27 mouse cellular contexts compared by ENCODE assay signal in genomic region chr8:83220746-83221145, GRCm38 (mm10). TPM values are rescaled to one million over a fixed set of nuclear protein-coding genes. Genes with fewer than 3 reads are reported as not detected.
DNase-seq lines count a peak whose midpoint lies in the region; ATAC-seq lines count a peak whose summit lies in the region.
"Had no signal": no experiment of that assay in that cellular context is flagged by ENCODE, and none has a peak within 500 bp of the region (broad histone marks: within the 10 kb centered on the region; RNA-seq: fewer than 3 reads in every experiment).

No protein-coding gene starts in this region.

- no peaks in the 10 kb centered on the region for H3K4me1 ChIP-seq in forebrain, embryonic 15.5 days
- peaks cover 12% of the 10 kb centered on the region for H3K4me1 ChIP-seq in forebrain, embryonic 12.5 days
- no peaks in the 10 kb centered on the region; the same call in 1 of the 2 replicates for H3K4me1 ChIP-seq in neural tube, embryonic 13.5 days (replicated peaks)
- peaks cover 4% of the 10 kb centered on the region; the same call in 1 of the 2 replicates for H3K4me1 ChIP-seq in midbrain, embryonic 15.5 days
- H3K4me1 ChIP-seq: embryonic facial prominence, embryonic 15.5 days; intestine, embryonic 15.5 days; megakaryocyte, embryonic 14.5 days had no signal

- peaks cover 5% of the 10 kb centered on the region; the same call in 1 of the 2 replicates for H3K36me3 ChIP-seq in forebrain, embryonic 15.5 days
- no peaks in the 10 kb centered on the region for H3K36me3 ChIP-seq in forebrain, embryonic 12.5 days (replicated peaks)
- no peaks in the 10 kb centered on the region for H3K36me3 ChIP-seq in neural tube, embryonic 13.5 days
- H3K36me3 ChIP-seq in midbrain, embryonic 15.5 days (replicated peaks) = no peaks in the 10 kb centered on the region
- H3K36me3 ChIP-seq: embryonic facial prominence, embryonic 15.5 days; intestine, embryonic 15.5 days; neural tube, embryonic 15.5 days had no signal

- no peak overlapping the region for H3K9ac ChIP-seq in forebrain, embryonic 15.5 days (replicated peaks)
- no peak overlapping the region for H3K9ac ChIP-seq in forebrain, embryonic 12.5 days
- H3K9ac ChIP-seq in neural tube, embryonic 13.5 days = no peak overlapping the region
- H3K9ac ChIP-seq in midbrain, embryonic 15.5 days = no peak overlapping the region
- H3K9ac ChIP-seq: embryonic facial prominence, embryonic 15.5 days; intestine, embryonic 15.5 days; neural tube, embryonic 15.5 days had no signal

- H3K4me2 ChIP-seq in forebrain, embryonic 15.5 days (replicated peaks) = no peak overlapping the region
- H3K4me2 ChIP-seq in forebrain, embryonic 12.5 days = no peak overlapping the region
- no peak overlapping the region for H3K4me2 ChIP-seq in neural tube, embryonic 13.5 days
- no peak overlapping the region for H3K4me2 ChIP-seq in midbrain, embryonic 15.5 days
- H3K4me2 ChIP-seq: embryonic facial prominence, embryonic 15.5 days; intestine, embryonic 15.5 days; liver, embryonic 11.5 days; neural tube, embryonic 15.5 days had no signal

- no peak overlapping the region for H3K4me3 ChIP-seq in forebrain, embryonic 15.5 days
- H3K4me3 ChIP-seq in forebrain, embryonic 12.5 days (replicated peaks) = no peak overlapping the region
- no peak overlapping the region for H3K4me3 ChIP-seq in neural tube, embryonic 13.5 days
- H3K4me3 ChIP-seq in midbrain, embryonic 15.5 days = no peak overlapping the region
- H3K4me3 ChIP-seq: embryonic facial prominence, embryonic 15.5 days; heart, adult 2 months; intestine, embryonic 15.5 days; megakaryocyte, embryonic 14.5 days; neural tube, embryonic 15.5 days had no signal

- no peak for DNase-seq in neural tube, embryonic 10.5 days (ENCODE audit: extremely low spot score, low spot score)
- no peak for DNase-seq in layer of hippocampus, postnatal 10 days (ENCODE audit: low spot score in 2 of 2)
- DNase-seq in gastrocnemius, postnatal 4 days (ENCODE audit: low spot score in 2 of 2) = no peak
- DNase-seq in layer of hippocampus, adult 9-10 months (ENCODE audit: low spot score) = no peak
- DNase-seq: cerebellum, adult 9-11 months; embryo, embryonic 11 days; gastrocnemius, postnatal 10 days; heart, adult 2 months; heart, postnatal 36 days; kidney, adult 9 months; kidney, postnatal 25 days; layer of hippocampus, adult 9-11 months; lung, adult 18-20 months; lung, postnatal 14 days; right cerebral cortex, postnatal 4 days had no signal

- ATAC-seq in forebrain, embryonic 15.5 days (replicated peaks) = peak; percentile 44; the same call in 1 of the 2 replicates
- no peak; the same call in 1 of the 2 replicates for ATAC-seq in forebrain, embryonic 12.5 days (ENCODE audit: low FRiP score)
- ATAC-seq in neural tube, embryonic 13.5 days (ENCODE audit: low read depth) = no peak
- ATAC-seq in midbrain, embryonic 15.5 days (replicated peaks) = peak; percentile 79
- ATAC-seq: intestine, embryonic 15.5 days had no signal

- no peaks in the 10 kb centered on the region for H3K9me3 ChIP-seq in forebrain, embryonic 15.5 days
- H3K9me3 ChIP-seq in forebrain, embryonic 12.5 days = no peaks in the 10 kb centered on the region
- no peaks in the 10 kb centered on the region for H3K9me3 ChIP-seq in neural tube, embryonic 13.5 days
- H3K9me3 ChIP-seq in midbrain, embryonic 15.5 days = no peaks in the 10 kb centered on the region
- H3K9me3 ChIP-seq: embryonic facial prominence, embryonic 15.5 days; intestine, embryonic 15.5 days; megakaryocyte, embryonic 14.5 days; neural tube, embryonic 15.5 days had no signal

- WGBS in forebrain, embryonic 15.5 days = 44% methylated on average over 3 of the region's 3 CpGs
- 75% methylated on average over 3 of the region's 3 CpGs for WGBS in forebrain, embryonic 12.5 days
- 71% methylated on average over 3 of the region's 3 CpGs for WGBS in neural tube, embryonic 13.5 days
- WGBS in midbrain, embryonic 15.5 days = 40% methylated on average over 3 of the region's 3 CpGs

- H3K27ac ChIP-seq in forebrain, embryonic 15.5 days (replicated peaks) = no peak overlapping the region
- H3K27ac ChIP-seq in forebrain, embryonic 12.5 days = no peak overlapping the region
- peak overlapping the region; percentile 61; the same call in 1 of the 2 replicates for H3K27ac ChIP-seq in neural tube, embryonic 13.5 days (replicated peaks)
- peak overlapping the region; percentile 22 for H3K27ac ChIP-seq in midbrain, embryonic 15.5 days
- H3K27ac ChIP-seq: embryonic facial prominence, embryonic 15.5 days; heart, adult 2 months; intestine, embryonic 15.5 days; neural tube, embryonic 15.5 days; stomach, postnatal 0 days had no signal

- H3K27me3 ChIP-seq in forebrain, embryonic 15.5 days = no peaks in the 10 kb centered on the region
- H3K27me3 ChIP-seq in forebrain, embryonic 12.5 days = no peaks in the 10 kb centered on the region
- H3K27me3 ChIP-seq in neural tube, embryonic 13.5 days = no peaks in the 10 kb centered on the region
- H3K27me3 ChIP-seq in midbrain, embryonic 15.5 days (replicated peaks) = no peaks in the 10 kb centered on the region
- H3K27me3 ChIP-seq: CH12.LX; embryonic facial prominence, embryonic 15.5 days; intestine, embryonic 15.5 days; neural tube, embryonic 15.5 days had no signal

RNA-seq across cellular contexts. Expression of gene Gm10645, which starts 54.8 kb away (rescaled TPM):
- polyA plus RNA-seq in forebrain, embryonic 15.5 days (2015; fragmentation: Nextera tagmentation; extraction: Ambion mirVana) = 5.5 and 8.1 TPM in 2 replicates
- 5.5 and 6.2 TPM in 2 replicates for polyA plus RNA-seq in forebrain, embryonic 12.5 days (2016; fragmentation: Nextera tagmentation; extraction: Ambion mirVana)
- polyA plus RNA-seq in neural tube, embryonic 13.5 days (2015; fragmentation: Nextera tagmentation; extraction: Ambion mirVana) = 6.7 and 6.9 TPM in 2 replicates
- 8.0 and 8.6 TPM in 2 replicates for polyA plus RNA-seq in midbrain, embryonic 15.5 days (2015; fragmentation: Nextera tagmentation; extraction: Ambion mirVana)
- total RNA-seq in layer of hippocampus, postnatal 10 days (2021) = 1 to 10 TPM; 1.4 to 1.7 TPM
- not detected for total RNA-seq in gastrocnemius, postnatal 4 days (2021)
- total RNA-seq: heart, postnatal 36 days; MEL had no signal

RNA-seq across cellular contexts. Expression of gene Tbc1d9, which starts 55.6 kb away (rescaled TPM):
- 11.9 and 16.1 TPM in 2 replicates for polyA plus RNA-seq in forebrain, embryonic 15.5 days (2015; fragmentation: Nextera tagmentation; extraction: Ambion mirVana)
- polyA plus RNA-seq in forebrain, embryonic 12.5 days (2016; fragmentation: Nextera tagmentation; extraction: Ambion mirVana) = 11.6 and 12.7 TPM in 2 replicates
- 15.3 and 16.3 TPM in 2 replicates for polyA plus RNA-seq in neural tube, embryonic 13.5 days (2015; fragmentation: Nextera tagmentation; extraction: Ambion mirVana)
- polyA plus RNA-seq in midbrain, embryonic 15.5 days (2015; fragmentation: Nextera tagmentation; extraction: Ambion mirVana) = 18.1 and 18.9 TPM in 2 replicates
- 100 to 1,000 TPM in 1 of 2 experiments, 10 to 100 TPM in 1; 95.9 to 103 TPM for total RNA-seq in layer of hippocampus, postnatal 10 days (2021)
- 1 to 10 TPM; 4.5 TPM for total RNA-seq in gastrocnemius, postnatal 4 days (2021)
- total RNA-seq: MEL had no signal

Comparison
In these comparisons a context has a peak if more than half of its experiments do, and no peak if none do; other contexts are left out.
1. ATAC-seq: peak in forebrain, embryonic 15.5 days (single experiment) and midbrain, embryonic 15.5 days (single experiment); none in forebrain, embryonic 12.5 days (single experiment) and neural tube, embryonic 13.5 days (single experiment).
2. H3K27ac ChIP-seq: peak in neural tube, embryonic 13.5 days (single experiment) and midbrain, embryonic 15.5 days (single experiment); none in forebrain, embryonic 15.5 days (single experiment) and forebrain, embryonic 12.5 days (single experiment).